Mouse (Mus musculus): Measurements from ENCODE around the gene Casp14.
"Not testable (repeated sequence)": the region's sequence is repeated elsewhere in the genome, so short reads cannot be mapped to it uniquely, and the experiment has no call there.

- TF ChIP-seq CTCF (IDR thresholded peaks at IDR 0.05; ENCODE audit: borderline replicate concordance, extremely low read depth, insufficient read depth, insufficient read length); POLR2A (IDR thresholded peaks at IDR 0.05; ENCODE audit: borderline replicate concordance, extremely low read depth, insufficient read depth, insufficient read length, poor library complexity, severe bottlenecking): not testable (repeated sequence)
Measured at GRCm38 (mm10) chr10:78666696-78667095, 51.4 kb downstream of the Casp14 start.
